Mouse (Mus musculus) testis, postnatal 10 days (tissue): ENCODE data around the gene Tspan32.

ENCODE experiments used
- DNase-seq: peaks from one replicate; pipeline ENCODE4 v3.0.0; 2021; ENCODE audit warnings: low spot score

Tspan32 gene

DNA sequence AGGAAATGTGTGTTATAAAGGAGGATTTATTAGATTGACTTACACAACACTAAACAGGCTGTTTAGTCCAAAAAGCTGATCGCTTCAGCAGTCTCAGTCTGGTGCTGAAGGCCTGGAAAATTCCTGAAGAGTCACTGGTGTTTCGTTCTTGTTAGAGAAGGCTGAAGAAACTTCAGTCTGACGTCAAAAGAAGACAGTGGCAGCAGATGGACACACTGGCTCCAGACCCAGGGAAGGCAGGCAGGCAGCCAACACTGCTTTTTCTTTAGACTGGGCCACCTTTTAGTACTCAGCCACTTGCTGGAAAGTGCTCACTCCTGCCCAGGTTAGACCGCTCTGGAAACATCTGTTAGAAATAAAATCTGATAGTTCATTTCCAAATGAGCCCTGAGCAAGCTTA, 28.7 kb downstream of the Tspan32 start:
- no peak for DNase-seq

DNA sequence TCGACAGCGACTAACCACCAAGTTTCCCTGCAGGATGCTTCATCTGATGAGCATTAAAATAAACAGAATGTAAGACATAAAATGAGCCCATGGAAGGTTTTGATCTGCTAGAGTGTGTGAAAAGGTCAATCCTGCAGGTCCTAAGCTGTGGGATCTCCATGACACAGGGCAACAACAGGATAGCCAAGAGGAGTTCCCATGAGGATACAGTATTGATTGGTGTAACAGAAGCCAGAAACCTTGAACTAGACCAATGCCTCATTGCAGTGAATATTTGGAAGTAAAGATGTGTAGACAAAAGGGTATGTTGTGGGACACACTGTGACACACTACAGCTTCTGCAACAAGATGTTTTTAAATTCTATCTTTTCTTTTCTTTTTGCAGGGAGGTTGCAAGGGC, 29.3 kb downstream of the Tspan32 start:
- no peak for DNase-seq

DNA sequence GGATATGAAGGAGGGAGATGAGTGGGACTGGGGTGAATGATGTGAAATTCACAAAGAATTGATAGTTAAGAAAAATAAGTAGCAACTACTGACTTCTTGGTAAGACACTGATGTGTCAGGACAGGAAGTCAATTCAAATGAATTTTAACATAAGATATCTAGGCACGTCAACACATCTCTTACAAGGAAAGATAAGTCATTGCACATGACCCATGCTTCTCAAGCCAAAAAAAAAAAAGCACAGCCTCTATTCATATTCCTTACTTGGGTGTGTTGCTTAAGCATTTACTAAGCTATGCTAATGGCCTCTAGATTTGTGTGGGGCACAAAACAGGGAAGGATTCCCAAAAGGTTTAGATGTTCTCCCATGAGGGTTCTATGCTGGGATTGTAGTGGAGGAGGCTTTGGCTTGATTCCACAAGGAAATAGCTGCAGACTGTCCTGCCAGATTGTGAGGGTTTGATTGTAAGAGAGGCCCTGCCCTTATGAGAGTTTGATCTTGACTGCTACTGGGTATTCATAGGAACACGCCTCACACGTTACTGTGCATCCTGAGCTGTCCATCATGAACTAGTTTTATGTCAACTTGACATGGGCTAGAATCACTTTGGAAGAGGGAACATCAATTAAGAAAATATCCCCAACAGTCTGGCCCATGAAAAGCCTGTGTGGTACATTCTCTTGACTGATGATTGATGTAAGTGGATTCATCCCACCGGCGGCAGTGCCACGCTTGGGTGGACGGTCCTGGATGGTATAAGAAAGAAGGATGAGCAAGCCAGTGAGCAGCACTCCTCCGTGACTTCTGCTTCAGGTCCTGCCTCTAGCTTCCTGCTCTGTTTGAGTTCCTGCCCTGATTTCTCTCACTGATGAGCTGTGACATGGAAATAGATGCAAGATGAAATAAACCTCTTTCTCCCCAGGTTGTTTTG, 29.9 kb downstream of the Tspan32 start:
- DNase-seq = no peak

DNA sequence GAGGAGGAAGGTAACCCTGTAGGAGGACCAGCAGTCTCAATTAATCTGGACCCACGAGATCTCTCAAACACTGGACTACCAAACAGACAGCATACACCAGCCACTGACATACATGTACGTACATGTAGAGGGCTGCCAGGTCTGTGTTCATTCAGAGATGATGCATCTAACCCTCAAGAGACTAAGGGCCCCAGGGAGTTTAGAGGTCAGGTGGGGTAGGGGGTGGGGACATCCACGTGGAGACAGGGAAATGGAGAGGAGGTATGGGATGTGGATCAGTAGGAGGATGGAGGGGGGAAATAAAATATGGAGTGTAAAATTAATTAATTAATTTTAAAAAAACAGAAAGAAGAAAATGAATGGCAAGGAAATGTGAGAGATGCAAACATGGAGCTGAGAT, 31.9 kb downstream of the Tspan32 start:
- DNase-seq = no peak

DNA sequence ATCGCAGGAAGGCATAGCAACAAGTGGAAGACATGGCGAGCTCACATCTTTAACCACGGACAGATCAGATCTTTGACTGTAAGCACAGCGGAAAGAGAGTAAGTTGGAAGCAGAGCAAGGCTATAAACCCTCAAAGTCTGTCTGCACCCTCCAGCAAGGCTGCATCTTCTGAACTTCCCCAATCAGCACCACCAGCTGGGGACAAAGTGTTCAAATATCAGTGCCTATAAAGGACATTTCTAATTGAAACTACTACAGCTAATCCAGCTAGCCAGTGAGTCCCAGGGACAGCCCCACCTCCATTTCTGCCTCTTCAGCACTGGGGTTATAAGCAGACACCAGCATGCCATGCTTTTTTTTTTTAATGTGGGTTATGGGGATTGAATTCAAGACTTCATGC, 32.5 kb downstream of the Tspan32 start:
- no peak for DNase-seq

DNA sequence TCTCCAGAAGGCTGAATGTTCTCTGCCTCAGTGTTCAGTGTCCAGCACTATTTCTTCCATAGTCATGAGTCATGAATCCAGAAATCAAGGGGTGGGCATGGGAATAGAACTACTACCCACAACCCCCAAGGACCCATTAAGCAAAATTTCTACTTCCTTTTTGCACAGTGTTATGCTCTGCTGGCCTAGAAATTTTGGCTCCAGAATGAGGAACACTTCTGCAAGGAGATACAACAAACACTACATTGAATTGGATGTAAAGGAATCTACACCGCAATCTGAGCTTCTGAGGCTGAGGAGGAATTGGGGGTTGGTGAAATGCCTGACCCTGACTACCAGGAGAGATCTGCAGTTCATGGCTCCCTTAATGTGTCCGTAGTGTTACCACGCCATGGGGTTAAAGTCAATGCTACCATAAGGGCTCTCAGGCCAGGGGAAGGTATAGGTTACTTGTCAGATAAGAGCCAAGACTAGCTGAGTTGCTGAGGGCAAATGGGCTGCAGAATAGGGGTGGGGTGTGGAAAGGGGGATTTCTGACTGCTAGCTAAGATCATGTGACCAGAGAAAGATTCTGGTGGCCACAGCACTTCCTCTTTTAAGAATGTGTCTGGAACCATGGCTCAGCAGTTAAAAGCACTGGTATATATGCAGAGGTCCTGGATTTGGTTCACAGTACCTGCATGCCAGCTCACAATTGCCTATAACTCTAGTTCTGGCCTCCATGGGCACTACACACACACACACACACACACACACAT, 33.5 kb downstream of the Tspan32 start:
- no peak for DNase-seq

DNA sequence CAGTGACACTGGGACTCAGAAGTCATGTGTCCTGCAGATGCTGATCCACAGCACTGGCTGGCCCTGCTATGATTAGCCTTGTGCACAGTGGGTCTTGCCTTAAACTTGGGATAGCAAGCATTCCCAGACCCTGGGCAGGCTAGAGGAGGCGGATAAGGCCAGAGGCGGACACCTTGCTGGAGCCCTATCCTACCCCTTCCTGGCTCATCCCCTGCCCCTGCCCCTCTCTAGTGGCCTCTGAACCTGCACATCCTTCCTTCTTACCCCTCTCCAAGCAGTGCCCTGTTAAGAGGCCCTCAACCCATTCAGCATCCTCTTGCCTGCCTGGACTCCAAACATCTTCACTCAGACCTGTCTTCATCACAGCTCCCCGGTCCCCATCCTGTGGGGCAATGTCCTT, 35.7 kb downstream of the Tspan32 start:
- no peak for DNase-seq

DNA sequence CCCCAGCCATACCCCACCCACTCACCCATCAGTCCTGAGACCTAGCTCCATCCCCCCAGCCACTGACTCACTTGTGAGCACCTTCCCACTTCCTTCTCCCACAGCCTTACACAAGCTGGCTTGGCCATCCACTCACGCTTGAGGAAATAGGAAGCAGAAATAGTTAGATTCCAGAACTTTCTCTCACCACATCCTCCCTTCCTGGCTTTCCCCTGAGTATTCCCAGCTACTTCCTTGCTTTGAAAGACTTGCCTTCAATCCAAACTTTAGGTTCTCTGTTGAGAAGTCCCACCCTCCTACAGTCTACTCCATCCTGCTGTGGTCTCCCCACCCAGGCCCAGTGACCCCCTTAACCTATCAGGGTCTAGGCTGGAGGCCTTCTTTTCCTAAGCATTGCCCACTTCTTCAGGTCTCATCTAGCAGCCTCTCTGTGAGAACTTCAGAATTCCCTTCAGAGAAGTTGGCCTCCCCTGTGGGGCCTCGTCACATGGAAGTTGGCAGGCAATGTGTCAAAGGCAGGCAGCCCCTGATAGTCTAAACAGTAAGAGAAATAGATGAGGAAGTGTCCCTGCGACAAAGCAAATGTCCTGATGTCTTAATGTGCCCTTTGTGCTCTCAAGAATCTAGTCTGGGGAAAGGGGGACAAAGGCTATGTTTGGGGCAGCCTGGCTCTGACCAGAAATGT, 36.4 kb downstream of the Tspan32 start:
- no peak for DNase-seq

DNA sequence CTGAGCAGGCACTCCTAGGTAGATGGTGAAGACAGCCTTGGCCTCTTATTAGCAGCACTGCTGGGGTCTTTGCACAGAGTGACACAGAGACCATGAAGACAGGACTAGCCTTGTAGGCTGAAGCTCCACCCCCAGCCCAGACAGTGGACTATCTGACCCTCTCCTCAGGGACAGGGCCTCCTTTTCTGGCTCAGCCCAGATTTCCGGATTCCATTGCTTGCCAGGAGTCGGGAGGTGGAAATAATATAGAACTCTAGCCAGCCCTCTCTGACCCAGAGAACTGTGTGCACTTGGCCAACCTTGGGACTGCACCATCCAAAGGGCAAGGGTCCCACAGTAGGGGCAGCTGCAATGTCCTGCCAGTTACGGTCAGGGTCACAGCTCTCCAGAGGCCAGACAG, 37.2 kb downstream of the Tspan32 start:
- DNase-seq = peak; percentile 76

DNA sequence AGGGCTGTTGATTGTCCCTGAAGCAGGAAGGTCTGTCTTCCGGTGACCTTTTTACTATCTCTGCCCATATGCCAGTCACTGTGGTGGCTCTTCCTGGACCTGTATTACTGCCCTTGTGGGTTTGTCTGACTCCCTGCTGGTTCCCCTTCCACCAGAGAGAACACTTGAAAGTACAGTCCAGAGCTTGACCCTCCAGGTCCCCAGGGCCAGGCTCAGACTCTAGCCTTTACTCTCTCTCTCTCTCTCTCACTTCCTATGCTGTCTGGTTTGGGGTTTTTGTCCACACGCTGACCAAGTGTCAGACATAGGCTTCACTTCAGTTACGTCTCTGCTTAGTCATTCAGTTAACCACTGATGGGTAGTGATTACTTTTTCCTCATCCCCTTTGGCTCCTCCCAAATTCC, 38.1 kb downstream of the Tspan32 start:
- DNase-seq = no peak

DNA sequence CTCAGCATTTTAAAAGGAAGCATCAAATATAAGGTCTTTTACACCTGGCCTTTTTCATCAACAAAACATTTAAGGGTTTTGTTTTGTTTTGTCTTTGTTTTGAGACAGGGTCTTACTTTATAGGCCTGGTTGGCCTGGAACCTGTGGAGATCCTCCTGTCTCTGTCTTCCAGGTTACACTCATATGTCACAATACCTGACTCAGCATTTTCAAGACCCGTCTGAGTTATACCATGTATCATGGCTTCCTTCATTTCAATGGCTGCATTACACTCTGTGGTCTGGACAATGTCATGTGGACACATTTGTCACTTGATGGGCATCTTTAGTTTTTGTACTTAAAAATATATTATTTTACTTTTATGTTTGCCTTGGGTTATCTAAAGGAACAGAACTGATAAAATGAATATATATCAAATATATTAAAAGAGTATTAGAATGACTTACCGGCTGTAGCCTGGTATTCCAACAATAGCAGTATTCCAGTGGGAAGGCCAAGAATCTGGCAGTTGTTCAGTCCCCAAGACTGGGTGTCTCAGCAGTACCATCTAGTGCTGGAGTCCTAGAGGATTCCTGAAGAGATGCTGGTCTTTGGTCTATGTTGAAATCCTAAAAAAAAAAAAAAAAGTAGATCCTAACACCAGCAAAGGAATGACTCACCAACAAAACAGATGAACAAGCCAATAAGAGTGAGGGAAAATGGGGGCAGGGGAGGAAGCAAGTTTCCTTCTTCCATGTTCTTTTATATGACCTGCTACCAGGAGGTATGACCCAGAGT, 39.4 kb downstream of the Tspan32 start:
- DNase-seq = no peak

DNA sequence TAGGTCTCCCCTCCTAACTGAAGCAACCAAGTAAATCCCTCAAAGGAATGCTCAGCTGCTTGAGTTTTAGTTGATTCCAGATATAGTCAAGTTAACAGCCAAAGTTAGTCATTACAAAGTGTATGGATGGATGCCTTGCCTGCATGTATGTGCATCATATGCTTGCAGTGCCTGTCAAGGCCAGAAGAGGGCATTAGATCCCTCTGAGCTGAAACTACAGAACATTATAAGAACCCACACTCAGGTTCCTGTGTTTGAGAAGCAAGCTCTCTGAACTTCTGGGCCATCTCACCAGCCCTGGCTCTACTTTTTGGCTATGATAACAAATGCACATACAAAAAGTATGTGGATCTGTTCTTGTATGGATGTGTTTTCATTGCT, 40.0 kb downstream of the Tspan32 start:
- no peak for DNase-seq

DNA sequence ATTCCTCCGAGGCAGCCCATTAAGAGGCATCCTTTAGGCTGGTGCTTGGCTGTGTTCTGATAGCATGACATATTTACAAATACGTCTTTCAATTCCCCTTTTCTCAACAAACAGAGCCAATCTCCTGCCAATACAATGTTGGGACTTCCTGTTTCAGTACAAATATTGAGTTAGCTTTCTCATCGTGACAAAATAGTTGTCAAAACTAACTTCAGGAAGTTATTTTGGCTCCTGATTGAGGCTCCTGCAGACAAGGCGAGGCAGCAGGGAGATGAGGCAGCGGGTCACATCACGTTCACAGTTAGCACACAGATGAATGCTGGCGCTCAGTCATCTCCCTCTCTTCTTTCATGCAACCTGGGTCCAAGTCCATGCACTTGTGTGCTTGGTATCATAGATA, 41.5 kb downstream of the Tspan32 start:
- no peak for DNase-seq

DNA sequence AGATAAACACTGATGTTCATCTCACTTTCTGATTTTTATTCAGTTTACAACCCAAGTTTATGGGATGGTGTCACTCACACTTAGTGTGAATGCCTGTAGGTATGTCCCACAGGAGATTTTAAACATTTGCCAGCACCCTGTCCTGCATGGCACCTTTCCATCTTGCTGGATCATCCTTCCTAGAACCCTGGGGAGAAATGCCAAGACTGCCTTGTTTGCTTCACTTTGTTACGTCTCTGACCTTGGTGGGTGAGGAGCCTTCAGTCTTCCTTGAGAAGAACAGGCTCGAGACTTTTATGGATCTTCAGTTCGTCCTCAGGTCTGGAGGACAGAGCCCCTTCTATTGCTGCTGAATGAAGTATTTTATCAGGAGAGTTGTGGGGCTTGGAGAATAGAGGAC, 44.5 kb downstream of the Tspan32 start:
- no peak for DNase-seq

DNA sequence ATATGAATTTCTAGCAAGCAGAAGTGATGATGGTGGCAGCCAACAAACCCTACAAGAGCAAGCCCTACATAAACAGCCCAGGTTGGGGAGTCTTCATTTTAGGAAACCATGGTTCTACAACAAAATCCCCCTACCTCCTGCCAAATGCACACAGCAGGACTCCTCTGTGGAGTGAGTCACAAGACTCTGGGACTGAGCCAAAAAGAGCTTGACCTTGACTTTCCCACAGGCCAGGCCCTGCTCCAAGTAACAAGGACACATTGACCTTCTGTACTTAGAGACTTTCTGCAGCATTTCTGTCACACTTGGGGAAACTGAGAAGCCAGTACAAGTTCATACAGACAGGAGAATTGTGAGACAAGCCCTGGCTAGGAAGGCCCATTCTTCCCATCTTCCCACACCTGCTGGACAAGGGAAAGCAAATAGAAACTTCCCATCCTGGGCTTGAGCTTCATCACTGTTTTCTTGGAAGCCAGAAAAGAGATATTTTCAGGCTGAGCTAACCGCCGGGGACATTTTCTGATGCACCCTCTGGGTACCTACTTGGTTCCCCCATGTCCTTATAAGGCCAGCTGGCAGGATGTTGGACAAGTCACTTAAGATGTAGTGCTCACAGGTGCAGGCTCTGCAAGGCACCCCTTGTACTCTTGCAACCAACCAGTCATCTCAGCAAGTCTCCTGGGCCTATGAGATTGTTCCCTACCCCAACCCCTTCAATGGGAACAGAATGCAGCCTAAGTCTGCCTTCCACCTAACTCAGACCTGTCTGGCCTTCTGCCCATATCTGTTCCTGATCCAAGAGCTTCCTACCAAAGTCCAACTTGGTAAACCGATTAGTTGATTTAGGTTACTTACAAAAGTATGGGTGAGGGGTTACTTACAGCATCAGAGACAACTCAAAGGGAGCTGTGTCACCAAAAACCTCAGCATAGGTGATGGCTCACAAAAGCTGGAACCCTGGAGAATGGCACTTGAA, 45.3 kb downstream of the Tspan32 start:
- DNase-seq = peak; percentile 68

DNA sequence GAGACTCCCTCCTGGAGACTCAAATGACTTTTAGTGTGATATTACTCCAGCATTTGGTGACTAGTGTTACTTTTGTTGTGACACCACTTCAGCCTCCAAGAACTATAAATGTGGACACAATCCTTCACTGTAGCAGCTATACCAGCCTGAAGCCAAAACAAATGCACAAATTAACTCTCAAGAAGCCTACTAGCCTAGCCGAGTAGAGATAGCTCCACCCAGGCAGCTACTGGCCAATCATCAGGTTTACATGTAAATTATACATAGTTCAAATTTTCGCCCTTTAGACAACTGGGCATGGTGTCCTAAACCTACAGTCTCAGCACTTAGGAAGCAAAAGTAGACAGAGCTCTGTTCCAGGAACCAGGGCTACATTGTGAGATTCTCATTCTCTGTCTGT, 46.5 kb downstream of the Tspan32 start:
- no peak for DNase-seq

DNA sequence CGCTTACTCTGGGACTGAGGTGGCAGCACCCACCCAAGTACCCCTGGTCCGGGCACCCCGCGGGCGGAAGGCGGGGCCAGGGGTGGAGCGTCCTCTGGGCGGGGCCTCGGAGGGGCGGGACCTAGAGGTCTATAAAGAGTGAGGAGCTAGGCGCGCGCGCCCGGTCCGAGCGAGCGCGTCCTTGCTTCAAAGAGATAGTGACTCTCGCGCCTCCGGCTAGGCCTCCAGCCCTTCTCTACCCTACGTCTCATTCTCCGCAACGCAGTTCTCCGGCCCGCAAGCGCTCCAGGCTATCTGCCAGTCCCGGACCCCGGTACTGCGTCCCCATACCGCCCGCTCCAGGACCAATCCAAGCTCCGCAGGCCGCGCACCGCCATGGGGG, 47.8 kb downstream of the Tspan32 start, which contains the start of gene Cd81:
TSS of gene Cd81 (plus strand) at position 114 of the 382 bp plus-strand sequence.
- DNase-seq = peak; percentile 97

DNA sequence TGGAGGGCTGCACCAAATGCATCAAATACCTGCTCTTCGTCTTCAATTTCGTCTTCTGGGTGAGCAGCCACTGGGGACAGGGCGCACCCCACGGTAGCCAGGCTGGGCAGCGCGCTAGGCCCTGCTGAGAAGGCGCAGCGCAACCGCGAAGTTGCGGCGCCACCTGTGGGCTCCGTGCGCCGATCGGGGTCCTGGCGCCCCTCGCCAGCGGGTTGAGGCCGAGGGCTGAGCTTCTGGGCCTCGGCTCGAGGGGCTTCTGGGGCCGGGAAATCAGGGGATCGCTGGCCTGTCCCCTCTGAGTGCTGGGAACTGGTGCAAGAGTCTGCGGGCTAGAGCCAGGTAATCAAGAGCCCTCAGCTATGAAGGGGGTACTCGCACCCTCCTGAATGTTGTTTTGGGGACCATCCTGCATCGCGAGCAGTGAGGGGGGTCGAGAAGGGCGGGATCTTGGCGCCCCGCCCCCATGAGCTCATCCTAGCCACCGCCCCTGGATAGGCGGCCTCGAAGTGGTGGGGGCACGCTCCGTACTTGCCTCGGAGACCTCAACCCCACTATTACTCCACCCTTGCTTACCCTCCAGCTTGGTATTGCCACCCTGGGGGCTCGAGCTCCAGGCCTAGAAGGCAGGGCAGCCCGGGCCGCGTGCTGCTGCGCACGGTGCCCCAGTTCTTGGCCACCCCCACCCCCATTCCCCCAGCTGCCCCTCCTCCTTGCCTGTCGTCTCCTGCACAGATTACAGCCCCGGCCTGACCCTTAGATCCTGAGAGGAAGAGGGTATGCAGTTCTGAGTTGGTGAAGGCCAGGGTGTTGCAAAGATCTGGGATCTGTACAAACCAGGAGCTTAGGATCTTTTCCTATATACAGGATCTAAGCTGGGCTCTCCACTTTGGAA, 48.4 kb downstream of the Tspan32 start:
- DNase-seq = peak; percentile 86

DNA sequence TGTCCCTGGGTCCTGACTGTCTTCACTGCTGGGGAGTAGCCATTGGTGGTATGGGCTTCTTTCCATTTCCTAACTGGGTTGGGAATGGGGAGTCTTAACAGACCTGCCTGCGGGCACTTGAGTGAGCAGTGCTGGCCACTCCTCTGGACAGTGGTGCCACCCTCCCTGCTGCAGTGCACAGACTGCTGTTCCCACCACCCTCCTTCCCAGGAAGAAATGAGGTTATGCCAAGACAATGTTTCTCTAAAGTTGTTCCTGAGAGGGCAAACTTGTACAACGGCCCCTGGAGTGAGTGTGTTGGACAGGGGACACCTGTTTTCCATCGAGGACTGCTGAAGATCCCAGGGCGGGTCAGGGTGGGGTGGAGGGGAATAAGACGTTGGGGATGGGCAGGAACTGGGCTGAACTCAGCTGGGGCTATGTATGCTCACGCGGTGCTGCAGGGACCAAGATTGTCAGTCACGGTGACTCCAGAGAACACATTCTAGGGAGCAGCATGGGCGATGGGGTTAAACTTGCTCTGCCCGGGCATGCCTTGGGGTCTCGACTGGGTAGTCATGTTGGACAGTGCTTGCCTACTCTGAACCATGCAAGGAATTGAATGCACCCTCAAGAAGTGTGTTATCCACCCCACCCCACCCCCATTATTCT, 49.2 kb downstream of the Tspan32 start:
- DNase-seq = no peak
